Mouse (Mus musculus) heart, adult 2 months (tissue): ENCODE measurements around the gene Fgfr2. TPM values are rescaled to one million over a fixed set of nuclear protein-coding genes. Genes with fewer than 3 reads are reported as not detected.
A peak's percentile ranks its signal among the peaks of the same experiment; 100 is the strongest.

ENCODE experiments used
- DNase-seq, 2 experiments: peaks; one replicate each; pipeline ENCODE4 v3.0.0; 2021
- H3K27ac ChIP-seq: fragments of 200-600 bp; 2 replicates; pipeline ENCODE4 v1.8.1; 2022
- H3K27me3 ChIP-seq: fragments of 200-500 bp; 2 replicates; pipeline ENCODE4 v1.6.1; 2012; ENCODE audit warnings: mild to moderate bottlenecking, low read length, inconsistent platforms, mixed read lengths; ENCODE audit not compliant: control insufficient read depth, insufficient read depth
- H3K36me3 ChIP-seq: fragments of 200-500 bp; 2 replicates; pipeline ENCODE4 v1.6.1; 2012; ENCODE audit warnings: low read length, inconsistent platforms; ENCODE audit not compliant: control insufficient read depth, insufficient read depth
- H3K4me1 ChIP-seq: fragments of 200-500 bp; 2 replicates; pipeline ENCODE4 v1.6.1; 2011; ENCODE audit warnings: low read length; ENCODE audit not compliant: control insufficient read depth, insufficient read depth
- H3K4me3 ChIP-seq: fragments of 200-600 bp; 2 replicates; pipeline ENCODE4 v1.8.1; 2022
- H3K79me2 ChIP-seq: fragments of 200-500 bp; replicated peaks from 2 replicates; pipeline ENCODE4 v1.6.1; 2012; ENCODE audit warnings: mild to moderate bottlenecking, inconsistent platforms, low read length, moderate library complexity, mixed read lengths; ENCODE audit not compliant: control insufficient read depth, insufficient read depth
- H3K9ac ChIP-seq: fragments of 200-500 bp; 2 replicates; pipeline ENCODE4 v1.6.1; 2012; ENCODE audit warnings: low read depth, mild to moderate bottlenecking, control low read depth, inconsistent platforms, low read length, mixed read lengths
- CTCF ChIP-seq: fragments of 200-600 bp; IDR thresholded peaks from 2 replicates; pipeline ENCODE4 v1.8.1; 2022; ENCODE audit warnings: antibody characterized with exemption, mild to moderate bottlenecking, moderate library complexity
- EP300 ChIP-seq: fragments of 200-500 bp; IDR thresholded peaks from 2 replicates; pipeline ENCODE4 v1.6.1; 2011; ENCODE audit warnings: low read depth, low read length, control low read depth; ENCODE audit not compliant: insufficient read depth
- POLR2A ChIP-seq: fragments of 200-500 bp; IDR thresholded peaks from 2 replicates; pipeline ENCODE4 v1.6.1; 2011; ENCODE audit warnings: mild to moderate bottlenecking, low read depth, low read length, control low read depth; ENCODE audit not compliant: insufficient read depth
- WGBS: fragments of 180-500 bp; shearing (Covaris S2); methylation state at CpG from one replicate; pipeline ENCODE4 v1.1.7; 2018; 5-methylcytosine and 5-hydroxymethylcytosine counted together
- intact Hi-C: fragments of 180-260 bp; cut with DNase I; formaldehyde crosslinking; loops from one replicate; pipeline ENCODE4 v1.15.1; 2025
- polyA plus RNA-seq: library from polyadenylated mRNA; depleted of rRNA; stranded (reverse); fragments of >200 nt; gene quantifications from 2 replicates; pipeline ENCODE4 v1.2.3, GENCODE M21; 2012
- total RNA-seq, 2 experiments: library from RNA; stranded (reverse); gene quantifications; 2 replicates each; pipeline ENCODE4 v1.2.3; 2021

Fgfr2 gene
- total and polyA plus RNA-seq, 3 experiments = 1.1 to 2.0 (median 1.3) TPM

DNA sequence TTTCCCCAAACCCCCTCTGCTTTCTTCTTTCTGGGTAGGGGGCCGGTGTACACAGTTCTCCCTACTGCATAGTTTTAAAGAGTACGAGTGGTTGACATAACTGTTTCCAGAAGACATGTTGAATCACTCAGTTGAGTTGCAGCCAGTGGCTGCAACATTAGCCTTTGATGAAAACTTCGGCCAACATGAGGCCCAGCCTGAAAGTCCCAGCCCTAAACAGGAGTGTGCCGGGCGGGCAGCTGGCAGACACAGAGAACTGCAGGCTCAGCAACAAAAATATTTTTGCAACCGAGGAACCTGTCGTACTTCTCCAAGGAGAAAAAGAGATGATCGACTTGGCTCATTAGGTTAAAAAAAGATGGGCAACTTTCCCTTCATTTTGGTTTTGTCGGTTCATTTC lies 2150.4 kb downstream of the Fgfr2 start:
- DNase-seq = peak in 1 of 2 experiments; percentile 51
- TF ChIP-seq POLR2A (no peak), CTCF (no peak), EP300 (no peak)
- 84% methylated on average over 9 of the region's 9 CpGs for WGBS
- Histone ChIP-seq H3K27me3 (no peaks in the 10 kb centered on the region), H3K36me3 (no peaks in the 10 kb centered on the region), H3K79me2 (no peaks in the 10 kb centered on the region), H3K9ac (no peak overlapping the region), H3K4me3 (no peak overlapping the region), H3K4me1 (peaks cover 12% of the 10 kb centered on the region), H3K27ac (no peak overlapping the region)
- intact Hi-C loops = no loop called here

DNA sequence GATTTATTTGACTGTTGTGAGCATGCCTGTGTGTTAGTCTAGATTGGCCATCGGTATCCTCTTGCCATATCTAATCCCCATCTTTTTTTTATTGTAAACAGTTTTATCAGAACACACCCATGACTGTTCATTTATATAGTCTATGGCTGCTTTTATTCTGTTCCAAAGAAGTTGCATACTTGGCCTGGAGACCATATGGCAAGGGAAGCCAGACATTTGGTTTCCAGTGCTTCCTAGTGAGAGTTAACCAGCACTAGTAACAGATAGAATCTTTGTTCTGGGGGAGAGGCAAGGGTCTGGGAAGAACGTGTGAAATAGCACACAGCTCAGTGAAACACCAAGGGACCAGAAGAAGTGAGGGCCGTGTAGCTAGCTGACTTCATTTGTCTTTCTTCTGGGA lies 2153.6 kb downstream of the Fgfr2 start:
- TF ChIP-seq CTCF = no peak
- no peak for TF ChIP-seq EP300
- no peak for TF ChIP-seq POLR2A
- Histone ChIP-seq H3K36me3 (peaks cover 11% of the 10 kb centered on the region; the same call in 1 of the 2 replicates), H3K27ac (no peak overlapping the region; the same call in 1 of the 2 replicates), H3K9ac (no peak overlapping the region), H3K4me1 (peaks cover 24% of the 10 kb centered on the region), H3K27me3 (no peaks in the 10 kb centered on the region), H3K4me3 (no peak overlapping the region), H3K79me2 (no peaks in the 10 kb centered on the region)
- 58% methylated on average over 3 of the region's 3 CpGs for WGBS
- intact Hi-C loops = loop anchor here (2.0 kb wide), 1 partner anchor 33 kb away; the partner anchor contains the start of gene Htra1
- no peak for DNase-seq

DNA sequence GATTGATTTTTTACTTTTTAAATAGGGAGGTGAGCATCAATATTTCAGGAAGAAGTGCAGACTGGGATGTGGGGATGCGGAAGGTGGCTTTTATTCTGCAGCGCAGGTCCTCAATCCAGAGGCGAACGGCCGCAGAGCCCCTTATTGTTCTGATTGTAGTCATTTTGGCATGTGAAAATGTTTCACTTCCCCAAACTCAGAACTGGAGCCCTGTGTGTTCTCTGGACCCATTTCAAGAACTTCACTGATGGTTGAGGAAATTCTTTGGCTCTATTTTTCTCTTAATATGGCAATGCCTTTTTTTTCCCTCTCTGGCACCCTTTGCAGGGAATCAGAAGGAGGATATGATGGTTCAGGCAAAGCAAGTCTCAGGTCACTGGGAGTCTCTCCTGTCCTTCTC lies 2154.1 kb downstream of the Fgfr2 start:
- Histone ChIP-seq H3K27me3 (no peaks in the 10 kb centered on the region), H3K36me3 (peaks cover 11% of the 10 kb centered on the region; the same call in 1 of the 2 replicates), H3K9ac (no peak overlapping the region), H3K4me1 (peaks cover 26% of the 10 kb centered on the region), H3K4me3 (no peak overlapping the region), H3K27ac (peak overlapping the region; percentile 50), H3K79me2 (no peaks in the 10 kb centered on the region)
- no peak for DNase-seq
- intact Hi-C loops = loop anchor here (2.0 kb wide), 1 partner anchor 32 kb away; the partner anchor contains the start of gene Htra1
- WGBS = 53% methylated on average over 5 of the region's 5 CpGs
- TF ChIP-seq POLR2A (no peak), CTCF (no peak), EP300 (no peak)

DNA sequence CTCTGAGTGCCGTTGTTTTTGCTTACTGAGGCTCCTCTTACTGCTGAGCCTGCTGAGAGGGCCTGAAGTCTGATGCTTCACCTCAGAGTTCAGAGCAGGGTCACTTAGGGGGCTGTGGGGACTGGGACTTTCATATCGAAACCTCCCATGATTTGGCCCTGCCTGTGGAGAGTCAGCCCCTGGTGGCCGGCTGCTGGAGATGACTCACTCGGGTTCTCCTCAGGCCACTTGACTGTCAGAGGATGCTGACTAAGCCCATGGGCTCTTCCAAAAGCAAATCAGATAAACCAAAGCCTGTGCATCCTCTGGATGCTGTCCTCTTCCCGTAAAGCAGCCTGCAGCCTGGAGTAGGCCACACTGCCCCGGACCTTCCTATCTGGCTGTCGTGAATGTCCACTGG lies 2154.6 kb downstream of the Fgfr2 start:
- Histone ChIP-seq H3K27me3 (no peaks in the 10 kb centered on the region), H3K4me3 (no peak overlapping the region), H3K27ac (peak overlapping the region; percentile 50), H3K4me1 (peaks cover 26% of the 10 kb centered on the region), H3K36me3 (peaks cover 11% of the 10 kb centered on the region; the same call in 1 of the 2 replicates), H3K79me2 (no peaks in the 10 kb centered on the region), H3K9ac (no peak overlapping the region)
- no peak for TF ChIP-seq POLR2A
- peak; percentile 65 for TF ChIP-seq CTCF
- DNase-seq = peak; percentile 56 to 69
- WGBS = 26% methylated on average over 7 of the region's 7 CpGs
- intact Hi-C loops = loop anchor here (2.0 kb wide), 1 partner anchor 32 kb away; the partner anchor contains the start of gene Htra1

DNA sequence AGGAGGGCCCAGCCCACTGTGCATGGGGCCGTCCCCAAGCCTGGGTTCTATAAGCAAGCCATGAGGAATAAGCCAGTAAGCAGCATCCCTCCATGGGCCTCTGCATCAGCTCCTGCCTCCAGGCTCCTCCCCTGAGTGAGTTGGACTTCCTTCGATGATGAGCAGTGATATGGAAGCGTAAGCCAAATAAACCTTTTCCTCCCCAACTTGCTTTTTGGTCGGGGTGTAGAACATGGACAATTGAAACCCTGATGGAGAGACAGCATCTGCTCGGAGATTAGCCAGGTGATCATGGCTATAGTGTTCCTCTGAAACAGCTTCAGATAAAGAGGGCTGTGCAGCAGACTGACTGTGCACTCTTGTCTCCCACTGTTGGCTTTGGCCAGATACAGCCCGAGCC lies 2155.2 kb downstream of the Fgfr2 start:
- no peaks in the 10 kb centered on the region for H3K79me2 ChIP-seq
- H3K9ac ChIP-seq = no peak overlapping the region
- peaks cover 11% of the 10 kb centered on the region; the same call in 1 of the 2 replicates for H3K36me3 ChIP-seq
- no peak for DNase-seq
- peak overlapping the region; percentile 51; the same call in 1 of the 2 replicates for H3K27ac ChIP-seq
- no peak overlapping the region for H3K4me3 ChIP-seq
- peaks cover 26% of the 10 kb centered on the region for H3K4me1 ChIP-seq
- 71% methylated on average over 6 of the region's 6 CpGs for WGBS
- intact Hi-C loops = loop anchor here (2.0 kb wide), 1 partner anchor 31 kb away; the partner anchor contains the start of gene Htra1
- TF ChIP-seq EP300 = no peak
- no peak for TF ChIP-seq POLR2A
- TF ChIP-seq CTCF = no peak
- H3K27me3 ChIP-seq = no peaks in the 10 kb centered on the region

DNA sequence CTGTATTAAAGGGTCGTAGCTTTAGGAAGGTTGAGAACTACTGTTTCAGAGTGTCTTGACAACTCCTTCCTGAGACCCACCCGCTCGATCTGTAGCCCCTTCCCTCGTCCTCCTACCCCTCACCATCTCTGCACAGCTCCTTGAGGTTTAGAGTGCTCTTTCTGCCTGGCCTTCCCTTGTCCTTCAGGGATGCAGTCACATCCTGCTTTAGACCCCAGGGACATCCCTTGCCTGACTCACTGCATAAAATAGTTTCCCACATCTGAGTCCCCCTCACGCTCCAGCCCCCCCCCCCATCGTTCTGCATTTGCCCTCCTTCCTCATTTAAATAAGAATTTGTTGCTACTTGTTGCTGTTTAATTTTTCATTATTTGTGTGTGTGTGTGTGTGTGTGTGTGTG lies 2156.3 kb downstream of the Fgfr2 start:
- 0 out of 2 replicates have a peak, but pooled peaks have one; percentile 22 for TF ChIP-seq POLR2A
- no peak for TF ChIP-seq CTCF
- Histone ChIP-seq H3K9ac (no peak overlapping the region), H3K4me1 (peaks cover 26% of the 10 kb centered on the region), H3K27me3 (no peaks in the 10 kb centered on the region), H3K79me2 (no peaks in the 10 kb centered on the region), H3K36me3 (peaks cover 11% of the 10 kb centered on the region), H3K4me3 (no peak overlapping the region), H3K27ac (peak overlapping the region; percentile 56; the same call in 1 of the 2 replicates)
- intact Hi-C loops = no loop called here
- WGBS = 46% methylated on average over 6 of the region's 6 CpGs
- no peak for DNase-seq
